Mouse (Mus musculus) liver, embryonic 16.5 days (tissue): ENCODE results near the gene Rpl29. TPM values are rescaled to one million over a fixed set of nuclear protein-coding genes. Genes with fewer than 3 reads are reported as not detected.

Source experiments
- ATAC-seq: fragments of 200-750 bp; cut with Nextera tagmentation; 2 replicates; pipeline ENCODE4 v1.8.0; 2017; ENCODE audit warnings: low read depth, mild to moderate bottlenecking, moderate number of reproducible peaks, moderate library complexity
- H3K27ac ChIP-seq: fragments of 300-500 bp; sonication (generic); 2 replicates; pipeline ENCODE4 v1.5.1; 2014; ENCODE audit warnings: mild to moderate bottlenecking, low read length
- H3K27me3 ChIP-seq: fragments of 300-500 bp; sonication (generic); 2 replicates; pipeline ENCODE4 v1.6.1; 2014; ENCODE audit warnings: low read depth, low read length, mixed read lengths; ENCODE audit not compliant: control insufficient read depth, insufficient read depth
- H3K36me3 ChIP-seq: fragments of 300-500 bp; sonication (generic); 2 replicates; pipeline ENCODE4 v1.6.1; 2014; ENCODE audit warnings: mild to moderate bottlenecking; ENCODE audit not compliant: control insufficient read depth, insufficient read depth
- H3K4me1 ChIP-seq: fragments of 300-500 bp; sonication (generic); 2 replicates; pipeline ENCODE4 v1.6.1; 2014; ENCODE audit warnings: low read depth, low read length, mixed read lengths; ENCODE audit not compliant: control insufficient read depth
- H3K4me2 ChIP-seq: fragments of 300-500 bp; sonication (generic); 2 replicates; pipeline ENCODE4 v1.6.1; 2014; ENCODE audit warnings: low read depth, low read length, mixed read lengths
- H3K4me3 ChIP-seq: fragments of 300-500 bp; sonication (generic); 2 replicates; pipeline ENCODE4 v1.5.1; 2014; ENCODE audit warnings: low read depth, mild to moderate bottlenecking, low read length
- H3K9ac ChIP-seq: fragments of 300-500 bp; sonication (generic); 2 replicates; pipeline ENCODE4 v1.6.1; 2014; ENCODE audit warnings: low read depth, low read length
- H3K9me3 ChIP-seq: fragments of 300-500 bp; sonication (generic); replicated peaks from 2 replicates; pipeline ENCODE4 v1.6.1; 2016; ENCODE audit warnings: low read length; ENCODE audit not compliant: control insufficient read depth
- WGBS: fragments of 180-500 bp; shearing (Covaris S2); extraction: QIAGEN DNeasy Blood & Tissue Kit; methylation state at CpG from one replicate; pipeline ENCODE4 v1.1.7; 2014; ENCODE audit not compliant: insufficient replicate concordance; 5-methylcytosine and 5-hydroxymethylcytosine counted together
- polyA plus RNA-seq: library from polyadenylated mRNA; unstranded; fragments of >200 nt; fragmentation: Nextera tagmentation; extraction: Ambion mirVana; gene quantifications from 2 replicates; pipeline ENCODE4 v1.2.1, GENCODE M21; 2015

Gene Rpl29
- polyA plus RNA-seq, 1 experiment from 2014 or later: 452 TPM

GRCm38 (mm10) chr9:106476924-106477484, 47.8 kb downstream of the Rpl29 start, which contains the start of gene Parp3:
Parp3 (minus strand) TSS chr9:106476949.
- Histone ChIP-seq H3K9me3 (no peaks in the 10 kb centered on the region), H3K36me3 (no peaks in the 10 kb centered on the region; the same call in none of the 2 replicates), H3K27ac (peak within 1 kb of the TSS; percentile 7; the same call in 1 of the 2 replicates), H3K9ac (peak within 1 kb of the TSS; percentile 46), H3K4me1 (peaks cover 30% of the 10 kb centered on the region), H3K4me2 (peak within 1 kb of the TSS; percentile 91), H3K4me3 (peak within 1 kb of the TSS; percentile 67), H3K27me3 (no peaks in the 10 kb centered on the region)
- ATAC-seq: peak; percentile 98
- under 1% methylated on average over 41 of the region's 41 CpGs for WGBS

GRCm38 (mm10) chr9:106477649-106478048, 48.4 kb downstream of the Rpl29 start:
- Histone ChIP-seq H3K4me2 (peak overlapping the region; percentile 91), H3K4me3 (peak overlapping the region; percentile 67), H3K4me1 (peaks cover 30% of the 10 kb centered on the region), H3K27me3 (no peaks in the 10 kb centered on the region), H3K36me3 (no peaks in the 10 kb centered on the region; the same call in none of the 2 replicates), H3K9ac (peak overlapping the region; percentile 46), H3K9me3 (no peaks in the 10 kb centered on the region), H3K27ac (no peak overlapping the region)
- WGBS: under 1% methylated on average over 16 of the region's 16 CpGs
- ATAC-seq: no peak

GRCm38 (mm10) chr9:106478101-106478500, 48.8 kb downstream of the Rpl29 start:
- Histone ChIP-seq H3K4me1 (peaks cover 30% of the 10 kb centered on the region), H3K9ac (peak overlapping the region; percentile 46; the same call in 1 of the 2 replicates), H3K36me3 (no peaks in the 10 kb centered on the region; the same call in none of the 2 replicates), H3K4me2 (peak overlapping the region; percentile 91), H3K27me3 (no peaks in the 10 kb centered on the region), H3K27ac (no peak overlapping the region), H3K9me3 (no peaks in the 10 kb centered on the region), H3K4me3 (peak overlapping the region; percentile 67)
- 57% methylated on average over 9 of the region's 9 CpGs for WGBS
- no peak for ATAC-seq

GRCm38 (mm10) chr9:106480541-106480940, 51.3 kb downstream of the Rpl29 start:
- no peaks in the 10 kb centered on the region for H3K27me3 ChIP-seq
- H3K9me3 ChIP-seq: no peaks in the 10 kb centered on the region
- no peak overlapping the region for H3K27ac ChIP-seq
- H3K4me1 ChIP-seq: peaks cover 26% of the 10 kb centered on the region
- no peak overlapping the region for H3K4me2 ChIP-seq
- H3K36me3 ChIP-seq: no peaks in the 10 kb centered on the region; the same call in none of the 2 replicates
- no peak overlapping the region for H3K4me3 ChIP-seq
- H3K9ac ChIP-seq: no peak overlapping the region
- ATAC-seq: no peak
- WGBS: 75% methylated on average over 7 of the region's 7 CpGs

- Histone ChIP-seq H3K4me2 (no peak overlapping the region), H3K27ac (no peak overlapping the region), H3K27me3 (no peaks in the 10 kb centered on the region), H3K9me3 (no peaks in the 10 kb centered on the region), H3K4me3 (no peak overlapping the region), H3K9ac (no peak overlapping the region), H3K4me1 (peaks cover 20% of the 10 kb centered on the region), H3K36me3 (no peaks in the 10 kb centered on the region; the same call in none of the 2 replicates)
- 64% methylated on average over 15 of the region's 15 CpGs for WGBS
- no peak for ATAC-seq
Measured at GRCm38 (mm10) chr9:106481075-106481474, 51.8 kb downstream of the Rpl29 start.

Other genes with a start within 250 kb of the Rpl29 start
- 9.7 and 11.5 TPM in 2 replicates for gene Ppm1m, start 229.7 kb upstream of the Rpl29 start, polyA plus RNA-seq
- gene Twf2, start 226.3 kb upstream of the Rpl29 start, polyA plus RNA-seq: 19.7 and 21.2 TPM in 2 replicates
- 0.04 and 0.05 TPM in 2 replicates for gene Tlr9, start 206.9 kb upstream of the Rpl29 start, polyA plus RNA-seq
- gene Alas1, start 180.8 kb upstream of the Rpl29 start, polyA plus RNA-seq: 53.9 and 57.9 TPM in 2 replicates
- 20.3 and 21.0 TPM in 2 replicates for gene Poc1a, start 148.4 kb upstream of the Rpl29 start, polyA plus RNA-seq
- 2.1 and 2.7 TPM in 2 replicates for gene Dusp7, start 60.8 kb upstream of the Rpl29 start, polyA plus RNA-seq
- 34.3 and 36.5 TPM in 2 replicates for gene Acy1, start 8.9 kb downstream of the Rpl29 start, polyA plus RNA-seq
- 31.3 and 37.5 TPM in 2 replicates for gene Abhd14b, start 18.0 kb downstream of the Rpl29 start, polyA plus RNA-seq
- gene Abhd14a, start 18.2 kb downstream of the Rpl29 start, polyA plus RNA-seq: 17.2 and 18.8 TPM in 2 replicates
- 5.1 and 6.0 TPM in 2 replicates for gene Pcbp4, start 23.8 kb downstream of the Rpl29 start, polyA plus RNA-seq
- gene Gpr62, start 36.5 kb downstream of the Rpl29 start, polyA plus RNA-seq: 0.04 TPM in 1 of 2 replicates, not detected in the other
- 16.3 and 16.4 TPM in 2 replicates for gene Rrp9, start 46.5 kb downstream of the Rpl29 start, polyA plus RNA-seq
- gene Parp3, start 47.5 kb downstream of the Rpl29 start, polyA plus RNA-seq: 1.3 TPM in 2 replicates
- gene Iqcf1, start 70.5 kb downstream of the Rpl29 start, polyA plus RNA-seq: not detected in 2 replicates
- not detected in 2 replicates for gene Iqcf5, start 85.1 kb downstream of the Rpl29 start, polyA plus RNA-seq
- not detected in 2 replicates for gene Iqcf3, start 132.2 kb downstream of the Rpl29 start, polyA plus RNA-seq
- gene Iqcf4, start 141.5 kb downstream of the Rpl29 start, polyA plus RNA-seq: not detected in 2 replicates
- gene Iqcf6, start 197.1 kb downstream of the Rpl29 start, polyA plus RNA-seq: not detected in 2 replicates
- not detected in 2 replicates for gene Grm2, start 226.6 kb downstream of the Rpl29 start, polyA plus RNA-seq